Mouse (Mus musculus): ENCODE measurements around the gene Fbxo3. TPM values are rescaled to one million over a fixed set of nuclear protein-coding genes. Genes with fewer than 3 reads are reported as not detected.

Gene Fbxo3
- polyA plus RNA-seq, 1 experiment from 2014 or later: 44.9 TPM

DNA sequence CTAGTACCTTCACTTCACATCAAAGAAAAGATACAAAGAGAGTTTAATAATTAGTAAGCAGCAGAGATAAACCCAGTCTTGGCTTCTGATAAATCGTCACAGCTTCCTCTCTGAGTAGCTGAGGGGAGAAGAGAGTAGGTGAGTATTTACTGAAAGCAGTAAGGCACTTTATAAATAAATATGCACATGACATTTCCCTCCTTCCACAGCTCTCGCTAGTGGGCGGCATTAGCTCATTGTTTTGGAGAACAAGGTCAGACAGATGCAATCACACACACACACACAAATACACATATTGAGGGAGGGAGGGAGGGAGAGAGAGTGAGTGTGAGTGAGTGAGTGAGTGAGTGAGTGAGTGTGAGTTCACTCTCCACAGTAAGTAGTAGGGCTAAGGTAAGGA is 8.8 kb downstream of the Fbxo3 start:
- Histone ChIP-seq H3K9me3 (ENCODE audit: control insufficient read depth, low read length) (no peaks in the 10 kb centered on the region), H3K27me3 (ENCODE audit: control insufficient read depth, insufficient read depth, low read length) (no peaks in the 10 kb centered on the region), H3K4me2 (ENCODE audit: low read length) (no peak overlapping the region), H3K4me3 (ENCODE audit: control insufficient read depth in 1 of 2, insufficient read depth in 1 of 2, low read depth in 1 of 2, low read length in 2 of 2) (no peak overlapping the region), H3K27ac (replicated peaks in 1 of 2; ENCODE audit: control insufficient read depth in 1 of 2, insufficient read depth in 1 of 2, low read depth in 2 of 2, low read length in 2 of 2) (no peak overlapping the region), H3K9ac (ENCODE audit: low read length) (no peak overlapping the region), H3K4me1 (ENCODE audit: control insufficient read depth in 2 of 2, insufficient read depth in 2 of 2, low read length in 2 of 2) (no peaks in the 10 kb centered on the region), H3K36me3 (ENCODE audit: control insufficient read depth, insufficient read depth, low read length) (peaks cover 70% of the 10 kb centered on the region)
- no peak for ATAC-seq (ENCODE audit: insufficient number of reproducible peaks, insufficient read depth, low FRiP score, low read depth)
- 65% methylated on average over 3 of the region's 3 CpGs for WGBS

DNA sequence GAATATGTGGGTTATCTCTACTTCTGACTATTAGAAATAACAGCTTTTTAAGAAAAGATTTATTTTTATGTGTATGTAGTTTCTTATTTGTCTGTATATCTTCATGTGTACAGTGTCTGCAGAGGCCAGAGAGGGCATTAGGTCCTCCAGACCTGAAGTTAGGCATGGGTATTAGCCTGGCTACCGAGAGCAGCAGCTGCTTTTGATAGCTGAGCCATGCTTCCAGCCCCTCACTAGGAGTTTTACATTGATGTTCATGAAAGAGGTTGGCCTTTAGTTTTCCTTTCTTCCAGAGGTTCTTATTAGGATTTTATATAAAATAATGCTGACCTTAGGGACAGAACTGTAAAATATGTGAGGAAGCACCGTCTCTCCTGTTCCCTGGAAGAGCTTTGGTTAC is 10.7 kb downstream of the Fbxo3 start:
- ATAC-seq (ENCODE audit: insufficient number of reproducible peaks, insufficient read depth, low FRiP score, low read depth): no peak
- Histone ChIP-seq H3K4me1 (ENCODE audit: control insufficient read depth in 2 of 2, insufficient read depth in 2 of 2, low read length in 2 of 2) (no peaks in the 10 kb centered on the region; a peak in 1 of 4 replicates), H3K4me3 (ENCODE audit: control insufficient read depth in 1 of 2, insufficient read depth in 1 of 2, low read depth in 1 of 2, low read length in 2 of 2) (no peak overlapping the region), H3K27me3 (ENCODE audit: control insufficient read depth, insufficient read depth, low read length) (no peaks in the 10 kb centered on the region), H3K9me3 (ENCODE audit: control insufficient read depth, low read length) (no peaks in the 10 kb centered on the region), H3K4me2 (ENCODE audit: low read length) (no peak overlapping the region), H3K9ac (ENCODE audit: low read length) (no peak overlapping the region), H3K36me3 (ENCODE audit: control insufficient read depth, insufficient read depth, low read length) (peaks cover 86% of the 10 kb centered on the region), H3K27ac (replicated peaks in 1 of 2; ENCODE audit: control insufficient read depth in 1 of 2, insufficient read depth in 1 of 2, low read depth in 2 of 2, low read length in 2 of 2) (no peak overlapping the region)
- WGBS: 70% methylated on average over 2 of the region's 2 CpGs

DNA sequence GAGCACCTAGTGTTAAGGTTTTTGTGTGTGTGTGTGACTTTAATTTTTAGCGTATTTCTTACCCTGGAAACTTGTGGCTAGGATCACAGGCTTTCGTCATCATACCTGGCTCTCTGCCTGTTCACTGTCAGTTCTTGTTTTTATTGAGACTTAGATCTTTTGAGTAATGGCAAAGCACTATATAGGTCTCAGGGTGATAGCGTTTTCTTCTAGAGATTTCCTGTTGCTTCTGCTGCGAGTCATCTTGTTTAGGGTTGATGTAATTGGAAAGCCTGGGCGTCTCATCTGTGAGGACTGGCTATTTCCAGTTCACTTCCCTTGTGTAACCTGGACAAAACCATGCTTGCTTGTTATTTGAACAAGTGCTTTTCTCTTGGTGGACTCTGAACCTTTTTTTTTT is 14.1 kb downstream of the Fbxo3 start:
- peaks cover 80% of the 10 kb centered on the region for H3K36me3 ChIP-seq (ENCODE audit: control insufficient read depth, insufficient read depth, low read length)
- H3K4me3 ChIP-seq (ENCODE audit: control insufficient read depth in 1 of 2, insufficient read depth in 1 of 2, low read depth in 1 of 2, low read length in 2 of 2): no peak overlapping the region
- H3K27ac ChIP-seq (replicated peaks in 1 of 2; ENCODE audit: control insufficient read depth in 1 of 2, insufficient read depth in 1 of 2, low read depth in 2 of 2, low read length in 2 of 2): no peak overlapping the region
- H3K4me2 ChIP-seq (ENCODE audit: low read length): no peak overlapping the region
- H3K4me1 ChIP-seq (ENCODE audit: control insufficient read depth in 2 of 2, insufficient read depth in 2 of 2, low read length in 2 of 2): no peaks in the 10 kb centered on the region; a peak in 1 of 4 replicates
- H3K9me3 ChIP-seq (ENCODE audit: control insufficient read depth, low read length): no peaks in the 10 kb centered on the region
- H3K27me3 ChIP-seq (ENCODE audit: control insufficient read depth, insufficient read depth, low read length): no peaks in the 10 kb centered on the region
- no peak overlapping the region for H3K9ac ChIP-seq (ENCODE audit: low read length)
- no peak for ATAC-seq (ENCODE audit: insufficient number of reproducible peaks, insufficient read depth, low FRiP score, low read depth)
- 56% methylated on average over 5 of the region's 5 CpGs for WGBS

DNA sequence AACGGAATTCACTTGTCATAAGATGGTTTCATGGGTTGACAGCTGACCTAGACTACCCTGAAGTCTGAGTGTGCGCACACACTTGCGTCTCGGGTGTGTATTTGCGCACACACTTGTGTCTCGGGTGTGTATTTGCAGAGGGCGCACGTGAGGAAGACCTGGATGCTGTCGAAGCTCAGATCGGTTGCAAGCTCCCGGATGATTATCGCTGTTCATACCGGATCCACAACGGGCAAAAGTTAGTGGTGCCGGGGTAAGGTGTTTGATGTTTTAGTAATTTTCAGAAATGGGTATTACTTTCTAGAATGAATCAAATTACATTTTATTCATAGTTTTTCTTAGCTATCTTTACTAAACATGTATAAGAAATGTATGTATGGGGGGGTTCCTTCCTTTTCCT is 15.2 kb downstream of the Fbxo3 start:
- H3K27ac ChIP-seq (replicated peaks in 1 of 2; ENCODE audit: control insufficient read depth in 1 of 2, insufficient read depth in 1 of 2, low read depth in 2 of 2, low read length in 2 of 2): no peak overlapping the region
- H3K4me1 ChIP-seq (ENCODE audit: control insufficient read depth in 2 of 2, insufficient read depth in 2 of 2, low read length in 2 of 2): no peaks in the 10 kb centered on the region; a peak in 1 of 4 replicates
- H3K4me2 ChIP-seq (ENCODE audit: low read length): no peak overlapping the region
- H3K9ac ChIP-seq (ENCODE audit: low read length): no peak overlapping the region
- H3K4me3 ChIP-seq (ENCODE audit: control insufficient read depth in 1 of 2, insufficient read depth in 1 of 2, low read depth in 1 of 2, low read length in 2 of 2): no peak overlapping the region
- no peaks in the 10 kb centered on the region for H3K27me3 ChIP-seq (ENCODE audit: control insufficient read depth, insufficient read depth, low read length)
- H3K9me3 ChIP-seq (ENCODE audit: control insufficient read depth, low read length): no peaks in the 10 kb centered on the region
- WGBS: 94% methylated on average over 15 of the region's 15 CpGs
- H3K36me3 ChIP-seq (ENCODE audit: control insufficient read depth, insufficient read depth, low read length): peaks cover 72% of the 10 kb centered on the region
- ATAC-seq (ENCODE audit: insufficient number of reproducible peaks, insufficient read depth, low FRiP score, low read depth): no peak

DNA sequence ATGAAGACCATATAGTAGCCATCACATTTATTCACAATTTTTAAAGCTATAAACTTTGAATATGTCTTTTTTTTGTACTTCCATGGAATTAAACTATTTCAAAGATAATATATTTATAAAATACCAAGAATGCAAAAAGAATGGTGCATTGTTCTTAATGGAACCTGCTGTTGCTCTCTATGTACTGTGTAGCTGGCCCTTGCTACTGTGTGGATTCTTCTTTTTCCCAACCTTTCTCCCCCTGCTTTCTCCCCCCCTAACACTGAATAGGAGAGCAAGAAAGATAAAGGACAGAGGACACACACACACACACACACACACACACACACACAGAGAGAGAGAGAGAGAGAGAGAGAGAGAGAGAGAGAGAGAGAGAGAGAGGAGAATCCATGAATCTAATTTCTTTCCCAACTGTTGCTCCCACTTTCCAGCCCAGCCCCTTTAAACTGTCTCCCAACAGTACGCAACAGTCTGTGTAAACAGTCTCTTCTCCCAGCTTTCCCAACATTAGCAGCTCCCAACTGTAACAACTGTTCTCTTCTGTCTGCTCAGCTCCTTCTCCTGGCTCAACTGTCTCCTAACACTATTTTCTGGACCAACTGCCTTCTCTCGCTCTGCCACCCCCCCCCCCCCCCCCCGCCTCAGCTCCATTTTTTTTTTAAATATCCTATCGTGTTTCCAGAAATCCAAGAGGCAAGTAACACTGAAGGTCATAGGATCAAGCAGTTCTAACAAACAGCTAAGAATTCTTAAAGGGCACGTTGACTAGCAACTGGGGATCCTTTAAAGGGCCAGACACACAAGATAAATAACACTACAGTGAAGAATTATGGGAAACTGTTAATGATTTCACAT is 16.3 kb downstream of the Fbxo3 start:
- Histone ChIP-seq H3K4me2 (ENCODE audit: low read length) (no peak overlapping the region), H3K9ac (ENCODE audit: low read length) (no peak overlapping the region), H3K4me1 (ENCODE audit: control insufficient read depth in 2 of 2, insufficient read depth in 2 of 2, low read length in 2 of 2) (peaks cover 0 to 2% of the 10 kb centered on the region in 2 experiments; a peak in 2 of 4 replicates), H3K9me3 (ENCODE audit: control insufficient read depth, low read length) (no peaks in the 10 kb centered on the region), H3K27me3 (ENCODE audit: control insufficient read depth, insufficient read depth, low read length) (no peaks in the 10 kb centered on the region), H3K36me3 (ENCODE audit: control insufficient read depth, insufficient read depth, low read length) (peaks cover 73% of the 10 kb centered on the region), H3K27ac (replicated peaks in 1 of 2; ENCODE audit: control insufficient read depth in 1 of 2, insufficient read depth in 1 of 2, low read depth in 2 of 2, low read length in 2 of 2) (no peak overlapping the region), H3K4me3 (ENCODE audit: control insufficient read depth in 1 of 2, insufficient read depth in 1 of 2, low read depth in 1 of 2, low read length in 2 of 2) (no peak overlapping the region)
- ATAC-seq (ENCODE audit: insufficient number of reproducible peaks, insufficient read depth, low FRiP score, low read depth): no peak
- 64% methylated on average over 5 of the region's 5 CpGs for WGBS

DNA sequence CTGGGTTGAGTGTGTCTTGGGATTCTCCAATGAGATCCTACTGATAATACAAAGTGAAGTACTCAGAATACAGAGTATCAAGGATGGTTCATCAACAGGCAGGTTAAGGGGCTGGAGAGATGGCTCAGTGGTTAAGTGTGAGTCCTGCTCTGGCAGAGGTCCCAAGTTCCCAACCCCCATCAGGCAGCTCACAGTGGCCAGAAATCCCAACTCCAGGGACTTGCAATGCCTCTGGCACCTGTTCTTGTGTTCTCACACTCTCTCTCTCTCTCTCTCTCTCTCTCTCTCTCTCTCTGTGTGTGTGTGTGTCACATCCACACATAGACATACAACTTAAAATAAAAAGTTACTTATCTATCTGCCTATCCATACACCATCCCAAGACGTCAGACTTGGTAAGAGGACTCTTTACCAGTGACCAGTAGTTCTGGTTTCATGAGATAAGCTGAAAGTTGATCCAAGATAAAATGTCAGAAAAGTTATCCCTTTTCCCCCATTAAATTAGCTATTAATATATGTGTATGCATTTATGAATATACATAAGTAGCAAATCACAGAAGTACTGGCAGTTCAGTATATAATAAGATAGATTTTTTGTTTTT is 17.1 kb downstream of the Fbxo3 start:
- H3K9me3 ChIP-seq (ENCODE audit: control insufficient read depth, low read length): no peaks in the 10 kb centered on the region
- H3K27ac ChIP-seq (replicated peaks in 1 of 2; ENCODE audit: control insufficient read depth in 1 of 2, insufficient read depth in 1 of 2, low read depth in 2 of 2, low read length in 2 of 2): no peak overlapping the region
- no peak for ATAC-seq (ENCODE audit: insufficient number of reproducible peaks, insufficient read depth, low FRiP score, low read depth)
- peaks cover 0 to 2% of the 10 kb centered on the region in 2 experiments; a peak in 2 of 4 replicates for H3K4me1 ChIP-seq (ENCODE audit: control insufficient read depth in 2 of 2, insufficient read depth in 2 of 2, low read length in 2 of 2)
- 61% methylated on average over 1 of the region's 1 CpGs for WGBS
- H3K27me3 ChIP-seq (ENCODE audit: control insufficient read depth, insufficient read depth, low read length): no peaks in the 10 kb centered on the region
- H3K36me3 ChIP-seq (ENCODE audit: control insufficient read depth, insufficient read depth, low read length): peaks cover 71% of the 10 kb centered on the region
- no peak overlapping the region for H3K4me2 ChIP-seq (ENCODE audit: low read length)
- no peak overlapping the region for H3K9ac ChIP-seq (ENCODE audit: low read length)
- H3K4me3 ChIP-seq (ENCODE audit: control insufficient read depth in 1 of 2, insufficient read depth in 1 of 2, low read depth in 1 of 2, low read length in 2 of 2): no peak overlapping the region

DNA sequence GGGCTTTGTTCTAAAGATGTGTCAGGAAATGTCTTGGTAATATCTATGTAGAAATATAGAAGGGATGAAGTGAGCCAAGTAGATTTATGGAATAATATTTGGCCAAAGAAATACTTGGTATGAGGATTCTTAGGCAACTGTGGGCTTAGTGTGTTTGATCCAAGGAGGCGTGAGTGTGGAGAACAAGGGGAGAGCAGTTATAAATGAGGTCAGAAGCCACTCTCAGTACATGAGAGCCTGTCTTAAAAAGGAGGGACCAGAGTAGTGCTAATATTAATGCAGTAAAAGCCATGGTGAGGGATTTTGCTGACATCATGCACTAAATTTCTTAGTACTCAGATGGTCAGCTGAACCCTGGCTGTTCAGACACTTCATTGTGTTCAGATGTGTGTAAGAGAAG is 30.9 kb downstream of the Fbxo3 start:
- 75% methylated on average over 1 of the region's 1 CpGs for WGBS
- no peaks in the 10 kb centered on the region for H3K27me3 ChIP-seq (ENCODE audit: control insufficient read depth, insufficient read depth, low read length)
- no peak overlapping the region for H3K4me3 ChIP-seq (ENCODE audit: control insufficient read depth in 1 of 2, insufficient read depth in 1 of 2, low read depth in 1 of 2, low read length in 2 of 2)
- ATAC-seq (ENCODE audit: insufficient number of reproducible peaks, insufficient read depth, low FRiP score, low read depth): no peak
- H3K36me3 ChIP-seq (ENCODE audit: control insufficient read depth, insufficient read depth, low read length): peaks cover 58% of the 10 kb centered on the region
- no peak overlapping the region for H3K27ac ChIP-seq (replicated peaks in 1 of 2; ENCODE audit: control insufficient read depth in 1 of 2, insufficient read depth in 1 of 2, low read depth in 2 of 2, low read length in 2 of 2)
- no peaks in the 10 kb centered on the region for H3K4me1 ChIP-seq (ENCODE audit: control insufficient read depth in 2 of 2, insufficient read depth in 2 of 2, low read length in 2 of 2)
- no peaks in the 10 kb centered on the region for H3K9me3 ChIP-seq (ENCODE audit: control insufficient read depth, low read length)
- no peak overlapping the region for H3K4me2 ChIP-seq (ENCODE audit: low read length)
- no peak overlapping the region for H3K9ac ChIP-seq (ENCODE audit: low read length)
